Mouse (Mus musculus): ENCODE measurements around the gene Fam83c. TPM values are rescaled to one million over a fixed set of nuclear protein-coding genes. Genes with fewer than 3 reads are reported as not detected.

Gene Fam83c
- polyA plus RNA-seq, 1 experiment from 2014 or later: 0.14 TPM

DNA sequence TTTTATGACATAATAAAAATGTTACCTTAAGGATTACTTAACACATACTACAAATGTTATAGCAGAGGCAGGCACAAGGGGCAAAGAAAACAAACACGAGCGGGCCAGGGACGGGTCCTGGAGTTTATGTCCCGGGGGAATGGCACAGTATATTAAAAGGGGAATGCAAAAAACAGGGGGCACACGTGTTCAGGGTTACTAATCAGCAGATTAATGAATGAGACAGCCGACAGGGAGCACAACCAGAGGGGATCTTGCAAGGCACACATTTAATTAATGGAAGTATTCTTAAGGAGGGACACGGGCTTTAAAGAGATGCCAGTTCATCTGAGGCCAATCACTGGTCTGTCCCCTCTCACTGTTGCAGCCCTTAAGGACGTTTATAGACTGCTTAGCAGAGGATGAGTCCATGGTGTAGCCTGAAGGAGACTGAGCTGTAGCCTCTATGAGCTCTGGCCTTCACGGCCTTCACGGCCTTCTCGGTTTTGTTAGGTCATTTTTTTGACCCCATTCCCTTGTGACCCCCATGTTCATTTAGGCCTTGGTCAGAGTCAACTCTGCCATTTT lies 28.7 kb upstream of the Fam83c start:
- WGBS: 54% methylated on average over 11 of the region's 11 CpGs
- no peak overlapping the region for H3K4me2 ChIP-seq (ENCODE audit: low read depth, low read length)
- ATAC-seq (replicated peaks; ENCODE audit: insufficient number of reproducible peaks, low FRiP score, low TSS enrichment, low read depth): no peak

DNA sequence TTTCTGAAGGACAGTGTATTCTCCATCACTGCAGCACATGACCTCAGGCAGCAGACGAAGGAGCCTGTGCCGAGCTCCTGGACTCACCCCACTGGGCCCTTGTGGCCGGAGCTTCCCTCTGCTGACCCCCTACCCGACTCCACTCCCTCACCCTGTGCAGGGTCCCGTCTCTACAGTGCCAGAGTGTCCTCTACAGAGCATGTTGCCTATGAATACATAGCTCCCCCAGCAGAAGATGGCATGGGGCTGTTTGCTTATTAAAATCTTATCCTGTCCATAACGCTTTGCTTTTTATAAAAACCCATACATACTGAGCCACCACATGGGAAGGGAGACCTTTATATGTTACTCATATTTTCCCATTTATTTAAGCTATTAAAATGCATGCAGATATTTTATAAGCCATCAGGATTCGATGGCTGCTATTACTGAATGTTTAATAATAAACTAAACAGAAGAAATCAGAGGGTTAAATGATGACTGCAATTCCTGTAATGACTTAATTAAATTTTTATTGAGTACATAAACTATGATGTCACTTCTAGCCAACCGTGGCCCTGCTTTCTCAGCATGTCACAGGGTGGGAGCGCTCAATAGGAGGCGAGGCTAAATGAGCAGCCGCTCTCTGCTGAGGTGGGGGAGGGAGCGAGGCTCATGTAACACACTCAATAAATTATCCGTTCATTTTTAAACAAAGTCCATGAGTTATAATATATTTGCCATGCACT lies 28.1 kb upstream of the Fam83c start:
- Histone ChIP-seq H3K9me3 (replicated peaks; ENCODE audit: control insufficient read depth, low read length) (no peaks in the 10 kb centered on the region), H3K27ac (replicated peaks; ENCODE audit: low read depth, low read length) (0 out of 2 replicates have a peak overlapping the region, but pooled peaks have one; percentile 20), H3K4me2 (ENCODE audit: low read depth, low read length) (no peak overlapping the region), H3K27me3 (ENCODE audit: control insufficient read depth, insufficient read depth, low read length) (no peaks in the 10 kb centered on the region), H3K9ac (replicated peaks; ENCODE audit: low read length) (no peak overlapping the region; the same call in 1 of the 2 replicates), H3K36me3 (replicated peaks; ENCODE audit: control insufficient read depth, insufficient read depth, low read depth, low read length) (no peaks in the 10 kb centered on the region; the same call in 1 of the 2 replicates), H3K4me1 (ENCODE audit: control insufficient read depth, insufficient read depth, low read length) (no peaks in the 10 kb centered on the region), H3K4me3 (ENCODE audit: low read depth, low read length) (no peak overlapping the region)
- peak; percentile 59; the same call in 1 of the 2 replicates for ATAC-seq (replicated peaks; ENCODE audit: insufficient number of reproducible peaks, low FRiP score, low TSS enrichment, low read depth)
- 72% methylated on average over 13 of the region's 13 CpGs for whole genome bisulfite sequencing
- peak; percentile 39 for DNase-seq (ENCODE audit: low spot score)

More for the DNA sequence above, 28.7 kb upstream of the Fam83c start:
- H3K4me3 ChIP-seq (ENCODE audit: low read depth, low read length): no peak overlapping the region
- H3K27me3 ChIP-seq (ENCODE audit: control insufficient read depth, insufficient read depth, low read length): no peaks in the 10 kb centered on the region
- no peak overlapping the region for H3K27ac ChIP-seq (replicated peaks; ENCODE audit: low read depth, low read length)
- H3K4me1 ChIP-seq (ENCODE audit: control insufficient read depth, insufficient read depth, low read length): no peaks in the 10 kb centered on the region
- no peaks in the 10 kb centered on the region for H3K9me3 ChIP-seq (replicated peaks; ENCODE audit: control insufficient read depth, low read length)
- H3K36me3 ChIP-seq (replicated peaks; ENCODE audit: control insufficient read depth, insufficient read depth, low read depth, low read length): no peaks in the 10 kb centered on the region
- DNase-seq (ENCODE audit: low spot score): no peak
- H3K9ac ChIP-seq (replicated peaks; ENCODE audit: low read length): no peak overlapping the region

DNA sequence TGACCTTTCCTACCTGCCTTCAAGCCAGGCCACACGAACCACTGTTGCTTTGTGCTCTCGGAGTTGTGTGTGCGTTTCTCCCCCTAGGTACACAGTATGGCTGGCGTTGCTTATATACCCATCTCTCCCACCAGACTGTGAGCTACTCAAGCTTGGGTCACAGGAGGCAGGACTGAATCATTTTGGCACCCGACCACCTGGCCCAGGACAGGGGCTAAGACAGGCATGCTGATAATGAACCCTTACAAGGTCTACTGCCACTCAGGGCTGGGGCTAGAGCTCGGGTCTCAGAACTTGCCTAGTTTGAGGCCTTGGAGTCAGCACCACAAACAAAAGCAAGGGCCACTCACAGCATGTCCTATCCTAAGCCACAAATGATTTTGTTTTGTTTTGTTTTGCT lies 26.9 kb upstream of the Fam83c start:
- no peaks in the 10 kb centered on the region for H3K4me1 ChIP-seq (ENCODE audit: control insufficient read depth, insufficient read depth, low read length)
- no peaks in the 10 kb centered on the region; the same call in 1 of the 2 replicates for H3K36me3 ChIP-seq (replicated peaks; ENCODE audit: control insufficient read depth, insufficient read depth, low read depth, low read length)
- no peak for ATAC-seq (replicated peaks; ENCODE audit: insufficient number of reproducible peaks, low FRiP score, low TSS enrichment, low read depth)
- 88% methylated on average over 6 of the region's 6 CpGs for WGBS
- H3K9me3 ChIP-seq (replicated peaks; ENCODE audit: control insufficient read depth, low read length): no peaks in the 10 kb centered on the region
- H3K27me3 ChIP-seq (ENCODE audit: control insufficient read depth, insufficient read depth, low read length): no peaks in the 10 kb centered on the region
- H3K4me3 ChIP-seq (ENCODE audit: low read depth, low read length): no peak overlapping the region
- no peak overlapping the region for H3K9ac ChIP-seq (replicated peaks; ENCODE audit: low read length)
- H3K27ac ChIP-seq (replicated peaks; ENCODE audit: low read depth, low read length): no peak overlapping the region
- H3K4me2 ChIP-seq (ENCODE audit: low read depth, low read length): no peak overlapping the region
- DNase-seq (ENCODE audit: low spot score): no peak

DNA sequence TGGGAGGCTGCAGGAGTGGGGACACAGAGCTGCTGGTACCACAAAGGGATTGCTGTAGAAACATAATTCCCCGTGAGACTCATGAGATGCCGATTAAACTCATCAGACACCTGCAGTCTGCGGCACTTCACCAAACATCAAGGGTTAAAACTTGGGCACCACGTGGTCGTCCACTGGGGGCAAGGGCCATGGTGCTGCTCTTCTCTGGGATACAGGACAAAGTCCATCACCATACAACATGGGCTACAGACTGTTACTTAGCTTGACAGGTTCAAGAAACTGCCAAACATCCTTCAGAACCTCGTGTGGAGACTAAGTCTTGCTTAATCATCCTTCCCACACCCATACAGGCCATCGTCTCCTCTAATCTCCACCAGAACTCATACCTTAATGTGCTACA lies 25.4 kb upstream of the Fam83c start:
- Histone ChIP-seq H3K9me3 (replicated peaks; ENCODE audit: control insufficient read depth, low read length) (no peaks in the 10 kb centered on the region), H3K4me1 (ENCODE audit: control insufficient read depth, insufficient read depth, low read length) (no peaks in the 10 kb centered on the region), H3K36me3 (replicated peaks; ENCODE audit: control insufficient read depth, insufficient read depth, low read depth, low read length) (no peaks in the 10 kb centered on the region; the same call in 1 of the 2 replicates), H3K27ac (replicated peaks; ENCODE audit: low read depth, low read length) (no peak overlapping the region), H3K9ac (replicated peaks; ENCODE audit: low read length) (no peak overlapping the region), H3K27me3 (ENCODE audit: control insufficient read depth, insufficient read depth, low read length) (no peaks in the 10 kb centered on the region), H3K4me2 (ENCODE audit: low read depth, low read length) (no peak overlapping the region), H3K4me3 (ENCODE audit: low read depth, low read length) (no peak overlapping the region)
- no peak for ATAC-seq (replicated peaks; ENCODE audit: insufficient number of reproducible peaks, low FRiP score, low TSS enrichment, low read depth)
- no peak for DNase-seq (ENCODE audit: low spot score)
- WGBS: 81% methylated on average over 7 of the region's 7 CpGs

DNA sequence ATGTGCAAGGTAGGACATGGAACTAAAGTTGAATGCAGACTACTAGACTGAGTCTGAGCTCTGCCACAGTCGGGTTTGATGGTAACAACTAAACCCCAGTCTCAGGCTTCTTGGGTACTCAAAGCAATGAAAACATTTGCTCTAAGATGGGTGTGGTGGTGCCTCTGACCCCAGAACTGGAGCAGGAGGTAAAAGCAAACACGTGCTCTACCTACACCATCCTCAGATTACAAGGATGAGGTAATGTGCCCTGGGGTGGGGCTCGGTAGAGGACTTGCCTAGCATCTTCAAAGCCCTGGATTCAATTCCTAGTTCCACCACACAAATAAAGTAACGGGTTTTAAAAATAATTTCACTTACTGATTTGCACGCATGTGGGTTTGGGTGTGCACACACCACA lies 17.9 kb upstream of the Fam83c start:
- Histone ChIP-seq H3K4me2 (ENCODE audit: low read depth, low read length) (no peak overlapping the region), H3K9me3 (replicated peaks; ENCODE audit: control insufficient read depth, low read length) (no peaks in the 10 kb centered on the region), H3K9ac (replicated peaks; ENCODE audit: low read length) (no peak overlapping the region), H3K4me1 (ENCODE audit: control insufficient read depth, insufficient read depth, low read length) (no peaks in the 10 kb centered on the region), H3K4me3 (ENCODE audit: low read depth, low read length) (no peak overlapping the region), H3K36me3 (replicated peaks; ENCODE audit: control insufficient read depth, insufficient read depth, low read depth, low read length) (peaks cover 3% of the 10 kb centered on the region; the same call in 1 of the 2 replicates), H3K27ac (replicated peaks; ENCODE audit: low read depth, low read length) (no peak overlapping the region), H3K27me3 (ENCODE audit: control insufficient read depth, insufficient read depth, low read length) (no peaks in the 10 kb centered on the region)
- ATAC-seq (replicated peaks; ENCODE audit: insufficient number of reproducible peaks, low FRiP score, low TSS enrichment, low read depth): no peak
- 78% methylated on average over 5 of the region's 5 CpGs for WGBS
- no peak for DNase-seq (ENCODE audit: low spot score)

DNA sequence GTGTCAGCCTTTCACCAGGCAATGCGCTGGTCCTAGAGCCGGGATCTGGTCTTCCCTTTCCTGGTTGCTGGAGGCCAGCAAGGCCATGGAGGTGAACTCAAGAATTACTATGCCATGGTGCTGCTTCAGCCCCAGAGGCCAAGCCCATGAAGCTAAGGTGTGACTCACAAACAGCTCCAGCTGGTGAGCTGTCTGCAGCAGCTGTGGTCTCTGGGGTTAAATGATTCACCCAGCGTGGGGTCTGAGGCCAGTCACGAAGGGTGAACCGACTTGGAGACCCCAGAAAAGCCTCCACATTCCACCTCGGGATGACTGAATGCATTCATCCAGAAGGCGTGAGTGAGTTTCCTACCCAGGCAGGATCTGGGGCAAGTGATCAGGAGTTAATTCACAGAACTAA lies 15.5 kb upstream of the Fam83c start:
- H3K4me1 ChIP-seq (ENCODE audit: control insufficient read depth, insufficient read depth, low read length): no peaks in the 10 kb centered on the region
- H3K27me3 ChIP-seq (ENCODE audit: control insufficient read depth, insufficient read depth, low read length): no peaks in the 10 kb centered on the region
- H3K9ac ChIP-seq (replicated peaks; ENCODE audit: low read length): no peak overlapping the region
- ATAC-seq (replicated peaks; ENCODE audit: insufficient number of reproducible peaks, low FRiP score, low TSS enrichment, low read depth) (no peak), DNase-seq (ENCODE audit: low spot score) (no peak)
- H3K9me3 ChIP-seq (replicated peaks; ENCODE audit: control insufficient read depth, low read length): no peaks in the 10 kb centered on the region
- H3K4me2 ChIP-seq (ENCODE audit: low read depth, low read length): no peak overlapping the region
- 85% methylated on average over 7 of the region's 7 CpGs for WGBS
- H3K36me3 ChIP-seq (replicated peaks; ENCODE audit: control insufficient read depth, insufficient read depth, low read depth, low read length): peaks cover 3% of the 10 kb centered on the region; the same call in 1 of the 2 replicates
- H3K4me3 ChIP-seq (ENCODE audit: low read depth, low read length): no peak overlapping the region
- H3K27ac ChIP-seq (replicated peaks; ENCODE audit: low read depth, low read length): no peak overlapping the region

DNA sequence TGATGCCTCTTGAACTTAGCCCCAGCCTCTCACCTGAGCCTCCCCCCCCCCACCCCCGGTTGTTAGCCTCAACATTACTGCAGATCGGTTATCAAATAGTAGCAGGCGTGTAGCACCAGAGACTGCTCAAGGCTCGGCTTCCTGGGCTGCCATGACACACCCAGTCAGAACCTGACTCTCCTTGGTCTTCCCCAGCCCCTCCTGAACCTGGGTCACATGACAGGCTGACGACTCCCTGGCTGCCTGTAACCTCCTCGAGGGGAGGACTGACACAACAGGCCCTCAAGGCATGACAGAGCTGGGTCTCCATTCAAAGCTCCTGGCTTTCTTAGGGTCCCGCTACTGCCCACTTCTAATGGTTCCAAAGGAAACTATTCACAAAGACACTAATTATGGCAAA lies 14.8 kb upstream of the Fam83c start:
- Histone ChIP-seq H3K27me3 (ENCODE audit: control insufficient read depth, insufficient read depth, low read length) (no peaks in the 10 kb centered on the region), H3K9me3 (replicated peaks; ENCODE audit: control insufficient read depth, low read length) (no peaks in the 10 kb centered on the region), H3K4me1 (ENCODE audit: control insufficient read depth, insufficient read depth, low read length) (no peaks in the 10 kb centered on the region), H3K4me2 (ENCODE audit: low read depth, low read length) (no peak overlapping the region), H3K27ac (replicated peaks; ENCODE audit: low read depth, low read length) (no peak overlapping the region), H3K36me3 (replicated peaks; ENCODE audit: control insufficient read depth, insufficient read depth, low read depth, low read length) (peaks cover 3% of the 10 kb centered on the region; the same call in 1 of the 2 replicates), H3K9ac (replicated peaks; ENCODE audit: low read length) (no peak overlapping the region), H3K4me3 (ENCODE audit: low read depth, low read length) (no peak overlapping the region)
- WGBS: 63% methylated on average over 7 of the region's 7 CpGs
- ATAC-seq (replicated peaks; ENCODE audit: insufficient number of reproducible peaks, low FRiP score, low TSS enrichment, low read depth) (no peak), DNase-seq (ENCODE audit: low spot score) (no peak)

DNA sequence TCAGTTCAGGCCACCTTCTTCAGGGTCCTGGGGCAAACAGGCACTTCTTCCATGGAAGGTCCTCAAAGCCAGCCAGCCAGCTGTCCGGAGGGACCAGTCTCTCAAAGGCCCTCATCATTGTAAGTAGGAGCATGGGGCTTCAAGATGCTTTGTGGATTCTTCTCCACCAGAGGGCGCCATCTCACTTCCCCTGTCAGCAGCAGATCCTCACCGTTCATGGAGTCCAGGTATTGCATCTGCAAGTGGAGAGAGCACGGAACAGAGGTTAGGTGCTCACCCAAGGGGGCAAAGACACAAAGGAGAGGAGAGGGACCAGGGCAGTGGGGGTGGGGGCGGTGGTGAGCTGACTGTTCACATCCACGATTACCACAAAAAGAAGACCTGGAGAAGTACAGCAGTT lies 13.6 kb upstream of the Fam83c start:
- 36% methylated on average over 6 of the region's 6 CpGs for WGBS
- Histone ChIP-seq H3K27me3 (ENCODE audit: control insufficient read depth, insufficient read depth, low read length) (no peaks in the 10 kb centered on the region), H3K27ac (replicated peaks; ENCODE audit: low read depth, low read length) (no peak overlapping the region), H3K4me2 (ENCODE audit: low read depth, low read length) (no peak overlapping the region), H3K9me3 (replicated peaks; ENCODE audit: control insufficient read depth, low read length) (no peaks in the 10 kb centered on the region), H3K36me3 (replicated peaks; ENCODE audit: control insufficient read depth, insufficient read depth, low read depth, low read length) (peaks cover 3% of the 10 kb centered on the region; the same call in 1 of the 2 replicates), H3K9ac (replicated peaks; ENCODE audit: low read length) (no peak overlapping the region), H3K4me1 (ENCODE audit: control insufficient read depth, insufficient read depth, low read length) (no peaks in the 10 kb centered on the region), H3K4me3 (ENCODE audit: low read depth, low read length) (no peak overlapping the region)
- no peak for ATAC-seq (replicated peaks; ENCODE audit: insufficient number of reproducible peaks, low FRiP score, low TSS enrichment, low read depth)
- DNase-seq (ENCODE audit: low spot score): peak; percentile 86
